Mouse (Mus musculus) urinary bladder, postnatal 36 days (tissue): ENCODE data around the gene Cars.
A peak's percentile ranks its signal among the peaks of the same experiment; 100 is the strongest.
"Not testable (repeated sequence)": the region's sequence is repeated elsewhere in the genome, so short reads cannot be mapped to it uniquely, and the experiment has no call there.

Source experiments
- DNase-seq, 2 experiments: peaks; one replicate each; pipeline ENCODE4 v3.0.0; 2022; ENCODE audit warnings: low spot score in 2 of 2, mixed read lengths in 1 of 2

Gene Cars

GRCm38 (mm10) chr7:143599428-143600230 lies at the start of gene Cars:
Gene Cars (minus strand): TSS chr7:143600090.
- DNase-seq: peak; percentile 94

- peak; percentile 75 to 88 for DNase-seq
Observed at GRCm38 (mm10) chr7:143649034-143649768, 49.3 kb upstream of the Cars start, which contains the start of gene Tnfrsf22. Gene Tnfrsf22 (minus strand): TSS chr7:143649661.

- DNase-seq: not testable (repeated sequence)
Observed at GRCm38 (mm10) chr7:143643949-143644348, 44.1 kb upstream of the Cars start.

- no peak for DNase-seq
Observed at GRCm38 (mm10) chr7:143636674-143637073, 36.8 kb upstream of the Cars start.

- no peak for DNase-seq
Observed at GRCm38 (mm10) chr7:143631503-143631902, 31.6 kb upstream of the Cars start.

- no peak for DNase-seq
Observed at GRCm38 (mm10) chr7:143629501-143629900, 29.6 kb upstream of the Cars start.

GRCm38 (mm10) chr7:143628540-143628939 lies 28.6 kb upstream of the Cars start, which contains the start of gene Tnfrsf26:
Gene Tnfrsf26 (minus strand): TSS chr7:143628722.
- DNase-seq: no peak

- DNase-seq: no peak
Observed at GRCm38 (mm10) chr7:143627555-143628286, 27.8 kb upstream of the Cars start.

- no peak for DNase-seq
Observed at GRCm38 (mm10) chr7:143626178-143626577, 26.3 kb upstream of the Cars start.

- no peak for DNase-seq
Observed at GRCm38 (mm10) chr7:143625151-143625550, 25.3 kb upstream of the Cars start.

- no peak for DNase-seq
Observed at GRCm38 (mm10) chr7:143624561-143624960, 24.7 kb upstream of the Cars start.

GRCm38 (mm10) chr7:143620951-143621350 lies 21.1 kb upstream of the Cars start:
- peak in 1 of 2 experiments; percentile 8 for DNase-seq

- no peak for DNase-seq
Observed at GRCm38 (mm10) chr7:143614404-143615135, 14.7 kb upstream of the Cars start.

GRCm38 (mm10) chr7:143612215-143612614 lies 12.3 kb upstream of the Cars start:
- DNase-seq: no peak

GRCm38 (mm10) chr7:143605321-143605720 lies 5.4 kb upstream of the Cars start:
- no peak for DNase-seq

GRCm38 (mm10) chr7:143604889-143605288 lies 5.0 kb upstream of the Cars start:
- no peak for DNase-seq

- no peak for DNase-seq
Observed at GRCm38 (mm10) chr7:143601705-143602104, 1.8 kb upstream of the Cars start.

GRCm38 (mm10) chr7:143600231-143600740 lies 396 bp upstream of the Cars start:
- DNase-seq: no peak

GRCm38 (mm10) chr7:143594865-143595264 lies 5.0 kb downstream of the Cars start:
- no peak for DNase-seq

- peak in 1 of 2 experiments; percentile 14 for DNase-seq
Observed at GRCm38 (mm10) chr7:143592255-143592654, 7.6 kb downstream of the Cars start.

- no peak for DNase-seq
Observed at GRCm38 (mm10) chr7:143588006-143588405, 11.9 kb downstream of the Cars start.
